Mouse (Mus musculus): ENCODE data around the gene Cd1d1.

DNA sequence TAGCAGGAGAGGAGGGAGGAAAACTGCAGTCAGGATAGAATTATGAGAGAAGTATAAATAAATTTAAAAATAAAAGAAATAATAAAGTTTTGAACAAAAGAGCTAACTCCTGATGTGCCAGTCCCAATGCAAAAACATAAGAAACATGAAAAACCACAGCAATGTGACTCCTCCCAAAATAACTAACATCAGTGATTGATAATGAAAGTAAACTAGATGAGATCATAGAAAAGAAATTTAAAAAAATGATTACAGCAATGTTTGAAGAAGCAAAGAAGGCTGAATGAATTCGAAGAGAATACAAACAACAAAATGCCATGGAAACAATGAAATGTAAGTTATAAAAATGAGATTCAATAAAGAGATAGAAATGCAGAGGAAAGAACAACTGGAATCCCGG lies 42.5 kb upstream of the Cd1d1 start:
- TF ChIP-seq POLR2A (IDR thresholded peaks at IDR 0.05; ENCODE audit: low read depth, low read length) = no peak
- TF ChIP-seq CTCF (IDR thresholded peaks at IDR 0.05; ENCODE audit: extremely low read depth, insufficient read length, insufficient replicate concordance, low read depth, low read length) = no peak
